Mouse (Mus musculus) embryonic stem cell, embryonic (primary cell): ENCODE measurements around the gene Phf11c.
"Not testable (repeated sequence)": the region's sequence is repeated elsewhere in the genome, so short reads cannot be mapped to it uniquely, and the experiment has no call there.

Experiments used
- CTCF ChIA-PET, 4 experiments: fragments of 300-600 bp in 2 of 4; fragments of 350-600 bp in 2 of 4; sonication (Branson Sonifier 250); formaldehyde crosslinking; loops; one replicate each; lab custom pipeline; 2022; ENCODE audit warnings: inconsistent platforms in 2 of 4; lab: Charles Lee
- POLR2A ChIA-PET, 4 experiments: fragments of 300-600 bp in 2 of 4; fragments of 350-600 bp in 2 of 4; sonication (Branson Sonifier 250); formaldehyde crosslinking; loops; one replicate each; lab custom pipeline; 2022; ENCODE audit warnings: antibody characterized with exemption in 4 of 4, inconsistent platforms in 1 of 4; lab: Charles Lee

The Phf11c gene

GRCm38 (mm10) chr14:59395281-59395680, at the start of gene Phf11c:
TSS of gene Phf11c (minus strand) at chr14:59395381.
- ChIA-PET CTCF (no interaction called here), POLR2A (interaction anchor here in 1 of 4 experiments (0.6 to 0.7 kb wide), 2 partner anchors 25 to 189 kb away, joined by 3 to 4 read pairs; no protein-coding TSS in a partner anchor)

GRCm38 (mm10) chr14:59441472-59441805, 46.3 kb upstream of the Phf11c start:
- ChIA-PET POLR2A (interaction anchor here (0.7 to 3.4 kb wide), 11 partner anchors 11 to 239 kb away, joined by 3 to 23 read pairs (median 4); no protein-coding TSS in a partner anchor), CTCF (no interaction called here)

- ChIA-PET POLR2A (interaction anchor here (0.6 to 3.4 kb wide), 53 partner anchors 8 to 824 kb away, joined by 3 to 23 read pairs (median 4); partner anchors contain the start of genes Phf11d (in 2 of the 4), Rcbtb1 (in 2 of the 4) and Cdadc1 (in 1 of the 4)), CTCF (no interaction called here)
These were observed 45.6 kb upstream of the Phf11c start, which contains the start of the genes Setdb2 and Cab39l for GRCm38 (mm10) chr14:59440558-59441471. TSS of gene Setdb2 (minus strand) at chr14:59440884. TSS of gene Cab39l (plus strand) at chr14:59440972.

DNA sequence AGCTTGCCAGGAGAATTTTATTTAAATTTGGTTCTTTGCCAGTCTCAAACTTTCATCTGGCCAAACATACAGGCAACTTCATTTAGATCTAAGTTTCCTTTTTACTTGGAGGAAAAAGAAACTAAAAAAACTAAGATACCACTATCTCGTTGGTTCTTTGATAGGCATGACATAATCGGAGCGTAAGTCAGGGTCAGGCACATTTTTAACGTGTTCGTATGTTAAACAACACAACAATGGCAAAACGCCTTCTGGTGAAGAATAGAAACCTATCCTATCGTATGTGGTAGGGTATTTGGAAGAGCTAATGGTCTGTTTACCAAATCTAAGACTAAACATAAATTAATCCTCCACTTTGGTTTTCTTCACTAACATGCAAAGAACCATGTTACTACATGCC, 44.9 kb upstream of the Phf11c start:
- CTCF ChIA-PET = no interaction called here
- POLR2A ChIA-PET = interaction anchor here (0.6 to 3.4 kb wide), 46 partner anchors 7 to 825 kb away, joined by 3 to 23 read pairs (median 4); partner anchors contain the start of genes Rcbtb1 (in 2 of the 4), Cdadc1 (in 1 of the 4) and Phf11d (in 1 of the 4)

GRCm38 (mm10) chr14:59438505-59438904, 43.3 kb upstream of the Phf11c start:
- CTCF ChIA-PET = no interaction called here
- POLR2A ChIA-PET = no interaction called here

GRCm38 (mm10) chr14:59437398-59437797, 42.2 kb upstream of the Phf11c start:
- CTCF ChIA-PET = no interaction called here

GRCm38 (mm10) chr14:59435206-59435605, 40.0 kb upstream of the Phf11c start:
- ChIA-PET CTCF (interaction anchor here in 1 of 4 experiments (0.6 kb wide), 2 partner anchors 398 to 1284 kb away, joined by 3 to 5 read pairs; no protein-coding TSS in a partner anchor), POLR2A (interaction anchor here in 2 of 4 experiments (0.6 to 1.3 kb wide), 3 partner anchors 9 to 235 kb away, joined by 3 to 4 read pairs (median 3); no protein-coding TSS in a partner anchor)

More at GRCm38 (mm10) chr14:59437398-59437797, 42.2 kb upstream of the Phf11c start:
- POLR2A ChIA-PET = no interaction called here

- ChIA-PET CTCF (interaction anchor here in 1 of 4 experiments (0.7 kb wide), 1 partner anchor 125 kb away, joined by 3 read pairs; no protein-coding TSS in a partner anchor), POLR2A (interaction anchor here in 2 of 4 experiments (0.7 to 1.2 kb wide), 2 partner anchors 16 to 1275 kb away, joined by 3 read pairs; no protein-coding TSS in a partner anchor)
These were observed 38.7 kb upstream of the Phf11c start for GRCm38 (mm10) chr14:59433902-59434301.

DNA sequence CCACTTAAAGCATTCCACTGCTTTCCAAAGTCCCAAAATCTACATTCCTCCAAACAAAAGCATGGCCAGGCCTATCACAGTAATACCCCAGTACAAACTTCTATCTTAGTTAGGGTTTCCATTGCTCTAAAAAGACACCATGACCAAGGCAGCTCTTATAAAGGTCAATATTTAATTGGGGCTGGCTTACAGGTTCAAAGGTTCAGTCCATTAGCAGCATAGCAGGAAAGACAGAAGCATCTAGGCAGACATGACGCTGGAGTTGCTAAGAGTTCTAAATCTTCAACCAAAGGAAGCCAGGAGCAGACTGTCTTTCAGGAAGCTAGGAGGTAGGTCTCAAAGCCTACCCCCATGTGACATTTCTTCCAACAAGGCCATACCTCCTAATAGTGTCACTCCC, 35.4 kb upstream of the Phf11c start:
- CTCF ChIA-PET = no interaction called here
- POLR2A ChIA-PET = interaction anchor here in 2 of 4 experiments (1.6 to 3.8 kb wide), 4 partner anchors 8 to 10 kb away, joined by 3 to 22 read pairs (median 9); partner anchors contain the start of genes Cab39l (in 2 of the 2) and Setdb2 (in 2 of the 2)

DNA sequence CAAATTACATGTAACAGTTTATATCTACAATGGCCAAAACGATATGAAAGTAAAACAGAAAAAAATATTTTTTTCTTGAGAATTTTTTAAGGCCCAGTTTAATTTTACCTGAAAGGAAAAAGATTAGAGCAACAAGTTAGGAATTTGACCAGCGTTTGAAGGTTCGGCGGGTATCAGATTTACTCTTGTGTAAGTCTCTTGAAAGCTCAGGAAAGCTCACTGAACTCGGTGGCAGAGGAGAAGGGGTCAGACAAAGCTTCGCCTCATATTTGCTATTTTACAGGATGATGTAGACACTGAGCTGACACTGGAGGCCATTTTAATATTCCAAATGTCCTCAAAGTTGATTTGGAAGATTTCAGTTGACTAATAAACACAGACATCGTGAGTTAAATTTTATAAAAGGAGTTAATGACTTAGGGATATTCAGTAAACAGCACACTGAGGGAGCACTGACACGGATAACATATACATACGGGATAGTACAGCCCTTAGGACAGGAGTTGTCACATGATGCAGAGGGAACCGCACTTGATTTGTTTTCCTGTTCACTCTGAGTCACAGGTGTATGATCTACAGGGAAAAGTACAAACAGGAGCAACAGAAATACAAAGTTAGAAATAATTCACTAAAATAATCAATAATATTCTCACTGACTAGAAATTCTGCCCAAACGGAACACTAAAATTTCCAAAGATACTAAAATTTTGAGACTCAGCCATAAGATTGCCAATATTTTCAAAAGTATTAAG, 27.9 kb upstream of the Phf11c start:
- CTCF ChIA-PET = no interaction called here
- POLR2A ChIA-PET = no interaction called here

GRCm38 (mm10) chr14:59418171-59418570, 23.0 kb upstream of the Phf11c start:
- CTCF ChIA-PET = no interaction called here
- POLR2A ChIA-PET = no interaction called here

DNA sequence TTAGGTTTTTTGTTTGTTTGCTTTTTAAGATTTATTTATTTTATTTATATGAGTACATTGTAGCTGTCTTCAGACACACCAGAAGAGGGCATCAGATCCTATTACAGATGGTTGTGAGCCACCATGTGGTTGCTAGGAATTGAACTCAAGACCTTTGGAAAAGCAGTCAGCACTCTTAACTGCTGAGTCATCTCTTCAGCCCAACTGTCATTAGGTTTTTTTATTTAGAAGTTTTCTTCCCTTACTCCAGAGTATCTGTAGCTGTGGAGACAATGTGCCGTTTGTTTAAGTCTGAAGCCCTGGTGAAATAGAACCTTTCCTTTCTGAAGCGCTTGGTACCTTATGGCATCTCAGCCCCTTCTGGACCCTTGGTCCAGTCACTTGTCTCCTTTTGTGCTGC, 19.8 kb upstream of the Phf11c start:
- CTCF ChIA-PET = not testable (repeated sequence)
- POLR2A ChIA-PET = interaction anchor here in 3 of 4 experiments (0.5 to 2.0 kb wide), 4 partner anchors 9 to 580 kb away, joined by 3 to 8 read pairs (median 4); partner anchors contain the start of genes Cab39l (in 1 of the 3) and Setdb2 (in 1 of the 3)

DNA sequence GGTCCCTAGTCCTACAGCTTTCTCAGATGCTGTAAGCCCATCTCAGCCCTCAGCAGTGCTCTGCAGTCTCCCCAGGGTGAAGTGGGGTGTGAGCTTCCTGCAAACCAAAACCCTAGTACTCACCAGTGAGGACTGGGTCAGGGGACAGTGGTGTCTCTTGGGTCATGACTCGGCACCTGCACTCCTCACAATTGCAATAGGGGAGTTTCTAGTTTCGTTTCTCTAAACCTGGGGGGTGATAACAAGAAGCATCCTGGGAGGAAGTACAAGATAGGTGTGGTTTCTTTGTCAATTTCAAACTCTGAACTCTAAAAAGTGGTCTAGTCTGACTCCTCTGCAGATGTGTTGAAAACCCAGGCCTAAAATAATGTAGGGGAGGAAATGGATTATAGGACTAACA, 1.8 kb upstream of the Phf11c start:
- ChIA-PET POLR2A (no interaction called here), CTCF (no interaction called here)

GRCm38 (mm10) chr14:59390181-59390580, 5.0 kb downstream of the Phf11c start:
- POLR2A ChIA-PET, CTCF ChIA-PET: not testable (repeated sequence)

- ChIA-PET CTCF (no interaction called here), POLR2A (no interaction called here)
These were observed 5.6 kb downstream of the Phf11c start for GRCm38 (mm10) chr14:59389532-59389931.

DNA sequence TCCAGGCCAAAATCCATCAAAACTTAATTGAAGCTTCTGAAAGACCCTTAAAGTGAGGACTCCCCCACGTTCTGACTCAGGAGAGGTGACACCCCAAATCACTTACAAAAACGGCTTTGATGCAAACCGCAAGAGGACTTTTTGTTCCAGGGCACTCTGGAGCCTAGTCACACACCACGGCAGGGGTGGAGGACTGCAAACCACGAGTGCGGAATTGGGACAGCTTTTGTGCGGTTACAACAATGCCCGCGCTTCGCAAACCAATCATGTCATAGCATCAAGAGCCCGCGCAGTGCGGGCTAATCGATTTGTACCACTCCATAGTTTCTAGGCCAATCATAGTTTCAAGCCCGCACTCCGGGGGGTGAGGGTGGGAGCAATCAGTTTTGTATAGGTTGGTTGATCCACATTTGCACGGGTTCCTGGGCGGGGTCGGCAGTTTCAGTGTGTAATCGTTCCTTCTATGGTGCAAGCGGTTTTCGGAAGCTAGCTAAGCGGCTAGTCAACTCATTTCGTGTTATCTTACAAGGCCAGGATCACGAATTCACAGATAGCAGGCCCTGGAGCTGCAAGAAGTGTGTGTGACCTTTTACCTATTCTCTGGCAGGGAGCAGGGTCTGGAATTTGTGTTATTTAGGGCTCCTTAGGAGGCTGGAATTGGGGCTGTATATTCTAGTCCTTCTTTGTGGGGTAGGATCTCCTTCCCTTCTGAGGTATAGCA, 24.7 kb downstream of the Phf11c start:
- CTCF ChIA-PET = no interaction called here

GRCm38 (mm10) chr14:59366386-59367105, 28.6 kb downstream of the Phf11c start:
- ChIA-PET CTCF (no interaction called here), POLR2A (interaction anchor here in 2 of 4 experiments (0.6 to 1.3 kb wide), 4 partner anchors 9 to 74 kb away, joined by 3 to 4 read pairs (median 4); partner anchors contain the start of genes Cab39l (in 2 of the 2) and Setdb2 (in 2 of the 2))

More for the DNA sequence above, 24.7 kb downstream of the Phf11c start:
- POLR2A ChIA-PET = interaction anchor here (0.5 to 3.1 kb wide), 38 partner anchors 9 to 247 kb away, joined by 3 to 24 read pairs (median 4); partner anchors contain the start of genes Cab39l (in 4 of the 4), Setdb2 (in 4 of the 4), Cdadc1 (in 1 of the 4) and Phf11c (in 1 of the 4)
